Comparison of ENCODE assay signal across 26 mouse cellular contexts in genomic region chr19:14911056-14911850, GRCm38 (mm10).
DNase-seq lines count a peak whose midpoint lies in the region; TF ChIP-seq lines count a peak whose summit lies in the region.
"Had no signal": no experiment of that assay in that cellular context is flagged by ENCODE, and none has a peak within 500 bp of the region (broad histone marks: within the 10 kb centered on the region; RNA-seq: fewer than 3 reads in every experiment).

No protein-coding gene starts in this region.

- no peak for TF ChIP-seq CTCF in layer of hippocampus, adult 2 months (conservative IDR thresholded peaks at IDR 0.05)

- peak in 1 of 2 experiments; percentile 10 for DNase-seq in layer of hippocampus, adult 2 months (ENCODE audit: low spot score in 2 of 2)
- DNase-seq in layer of hippocampus, postnatal 10 days (ENCODE audit: low spot score in 2 of 2), result no peak
- peak; percentile 24 for DNase-seq in ES-CJ7 (ENCODE audit: low read depth, low spot score)
- DNase-seq in Muller cell, postnatal 12 days (ENCODE audit: inconsistent ontology term), result peak; percentile 15
- DNase-seq in retina, embryonic 14.5 days (ENCODE audit: low spot score), result peak; percentile 81
- DNase-seq in urinary bladder, postnatal 36 days (ENCODE audit: low spot score in 2 of 2), result no peak
- DNase-seq: adrenal gland, postnatal 14 days; B cell, adult 2 months; cerebellum, adult 11-12 months; cerebellum, postnatal 14 days; gastrocnemius, postnatal 10 days; heart, postnatal 14 days; kidney, adult 8-10 months; kidney, postnatal 4 days; layer of hippocampus, postnatal 36 days; left cerebral cortex, postnatal 4 days; liver, postnatal 0 days; lung, postnatal 36 days; thymus, adult 2 months; thymus, postnatal 36 days had no signal

- H3K4me3 ChIP-seq in layer of hippocampus, adult 2 months, result no peak overlapping the region
- H3K4me3 ChIP-seq: forebrain, embryonic 10.5 days; forebrain, embryonic 15.5 days; liver, embryonic 12.5 days; midbrain, embryonic 13.5 days; neural tube, embryonic 15.5 days had no signal

- H3K27ac ChIP-seq in layer of hippocampus, adult 2 months, result peak overlapping the region; percentile 59
- H3K27ac ChIP-seq: forebrain, embryonic 10.5 days; forebrain, embryonic 15.5 days; kidney, postnatal 0 days; liver, embryonic 12.5 days; midbrain, embryonic 13.5 days; neural tube, embryonic 15.5 days had no signal

Comparison
In these comparisons a context has a peak if more than half of its experiments do, and no peak if none do; other contexts are left out.
1. DNase-seq: peak in ES-CJ7 (single experiment), Muller cell, postnatal 12 days (single experiment) and retina, embryonic 14.5 days (single experiment); none in layer of hippocampus, postnatal 10 days (0 of 2) and urinary bladder, postnatal 36 days (0 of 2).